Mouse (Mus musculus): ENCODE results near the gene Aqp9. TPM values are rescaled to one million over a fixed set of nuclear protein-coding genes. Genes with fewer than 3 reads are reported as not detected.

Aqp9 gene
- polyA plus RNA-seq, 1 experiment from 2014 or later = 0.18 TPM

DNA sequence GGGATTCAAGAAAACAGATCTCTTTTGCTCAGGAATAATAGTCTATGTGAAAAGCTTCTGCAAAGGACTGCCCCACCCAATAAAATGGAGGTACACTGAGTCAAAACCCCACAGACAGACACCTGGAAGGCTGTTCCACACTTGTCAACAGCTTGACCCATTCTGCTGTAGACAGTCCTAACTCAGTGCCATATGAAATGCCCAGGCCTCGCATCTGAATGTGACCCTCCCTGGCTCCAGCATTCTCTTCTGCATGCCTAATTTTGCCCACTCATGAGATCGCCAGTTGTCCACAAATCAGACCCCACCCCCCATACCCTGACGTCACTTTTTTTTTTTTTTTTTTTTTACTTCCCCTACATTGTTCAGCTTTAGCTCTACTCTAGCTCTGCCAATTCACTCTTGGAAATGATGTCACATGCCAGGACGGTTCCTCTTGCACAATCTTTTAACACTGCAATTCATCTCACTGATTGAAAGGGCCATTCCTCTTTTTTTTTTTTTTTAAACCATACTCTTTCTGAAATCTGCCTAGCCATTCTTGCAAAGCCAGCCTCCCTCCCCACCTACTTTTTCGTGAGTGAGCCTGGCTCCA is 1.5 kb downstream of the Aqp9 start:
- H3K4me2 ChIP-seq = no peak overlapping the region
- no peaks in the 10 kb centered on the region for H3K36me3 ChIP-seq
- no peak overlapping the region for H3K9ac ChIP-seq
- H3K4me3 ChIP-seq = no peak overlapping the region
- H3K9me3 ChIP-seq (replicated peaks) = no peaks in the 10 kb centered on the region
- no peaks in the 10 kb centered on the region for H3K27me3 ChIP-seq (replicated peaks)
- H3K4me1 ChIP-seq (replicated peaks) = peaks cover 7% of the 10 kb centered on the region
- 58% methylated on average over 5 of the region's 5 CpGs for WGBS
- no peak; the same call in 1 of the 2 replicates for ATAC-seq (ENCODE audit: insufficient number of reproducible peaks, low FRiP score)
- no peak overlapping the region for H3K27ac ChIP-seq (ENCODE audit: poor library complexity, severe bottlenecking)

DNA sequence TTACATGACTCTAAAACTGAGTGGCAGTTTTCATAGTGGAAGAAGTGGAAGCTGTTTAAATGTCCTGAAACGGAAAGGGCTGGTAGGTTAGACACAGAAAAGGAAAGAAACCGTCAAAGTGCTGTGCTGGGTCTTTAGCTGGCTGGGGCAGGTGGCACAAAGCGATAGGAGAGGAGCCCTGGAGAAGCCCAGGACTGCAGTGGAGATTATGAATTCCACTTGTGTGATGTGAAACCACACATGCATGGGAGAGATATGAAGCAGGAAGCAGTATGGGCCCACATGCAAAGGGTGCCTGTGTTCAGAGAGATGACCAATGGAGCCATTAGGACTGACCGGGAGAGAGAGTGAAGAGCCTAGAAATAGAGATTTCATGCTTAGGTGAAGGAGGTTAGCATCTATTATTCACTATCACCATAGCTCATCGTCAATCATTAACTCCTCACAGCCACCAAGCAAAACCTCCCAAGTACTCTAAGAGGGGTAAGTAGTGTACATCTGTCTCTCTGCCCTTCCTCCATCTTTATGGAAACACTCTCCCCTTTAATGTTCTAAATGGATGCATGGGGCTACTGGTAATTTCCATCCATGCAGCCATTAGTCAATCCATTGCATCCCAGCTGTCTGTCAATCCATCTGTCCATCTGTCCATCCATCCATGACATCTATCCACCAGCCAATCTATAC is 2.3 kb downstream of the Aqp9 start:
- ATAC-seq (ENCODE audit: insufficient number of reproducible peaks, low FRiP score) = peak; percentile 63; the same call in 1 of the 2 replicates
- Histone ChIP-seq H3K27ac (ENCODE audit: poor library complexity, severe bottlenecking) (no peak overlapping the region), H3K4me2 (no peak overlapping the region), H3K36me3 (no peaks in the 10 kb centered on the region), H3K27me3 (replicated peaks) (no peaks in the 10 kb centered on the region), H3K9me3 (replicated peaks) (no peaks in the 10 kb centered on the region), H3K9ac (no peak overlapping the region), H3K4me1 (replicated peaks) (peaks cover 7% of the 10 kb centered on the region), H3K4me3 (no peak overlapping the region)
- WGBS = 69% methylated on average over 5 of the region's 5 CpGs

DNA sequence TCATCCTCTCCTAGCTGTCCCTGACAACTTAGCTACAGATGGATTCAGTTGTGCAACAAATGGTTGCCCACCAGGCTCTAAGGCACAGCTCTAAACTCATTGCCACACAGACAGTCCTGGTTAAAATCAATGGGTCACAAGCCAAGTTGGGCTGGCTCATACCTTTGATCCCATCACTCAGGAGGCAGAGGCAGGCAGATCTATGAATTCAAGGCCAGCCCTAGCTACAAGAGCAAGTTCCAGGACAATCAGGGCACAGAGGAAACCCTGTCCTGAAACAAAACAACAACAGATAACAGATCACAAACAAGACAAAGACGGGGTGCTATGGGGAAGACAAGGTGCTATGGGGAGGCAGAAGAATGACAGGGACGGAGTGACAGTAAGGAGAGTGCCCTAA is 3.0 kb downstream of the Aqp9 start:
- Histone ChIP-seq H3K4me3 (no peak overlapping the region), H3K36me3 (no peaks in the 10 kb centered on the region), H3K9me3 (replicated peaks) (no peaks in the 10 kb centered on the region), H3K27ac (ENCODE audit: poor library complexity, severe bottlenecking) (no peak overlapping the region), H3K9ac (no peak overlapping the region), H3K4me1 (replicated peaks) (peaks cover 7% of the 10 kb centered on the region), H3K4me2 (no peak overlapping the region), H3K27me3 (replicated peaks) (no peaks in the 10 kb centered on the region)
- 73% methylated on average over 2 of the region's 2 CpGs for WGBS
- no peak for ATAC-seq (ENCODE audit: insufficient number of reproducible peaks, low FRiP score)

DNA sequence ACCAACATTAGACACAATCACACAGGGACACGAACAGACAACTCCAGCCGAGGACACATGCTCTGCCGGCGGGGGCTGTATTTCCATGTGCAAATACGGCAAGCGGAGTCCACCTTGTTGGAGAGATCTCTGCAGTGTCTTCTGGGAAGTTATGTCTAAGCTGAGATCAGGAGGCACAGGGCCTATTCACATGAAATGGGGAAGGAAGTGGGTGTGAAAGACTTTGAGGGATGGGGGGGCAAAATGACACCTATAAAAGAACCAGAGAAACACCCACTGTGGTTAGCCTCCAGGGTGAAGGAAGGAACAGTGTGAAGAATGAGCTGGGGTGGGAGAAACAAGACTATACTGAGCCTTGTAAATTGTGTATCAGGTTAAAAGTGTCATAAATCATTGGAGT is 3.4 kb downstream of the Aqp9 start:
- Histone ChIP-seq H3K27ac (ENCODE audit: poor library complexity, severe bottlenecking) (no peak overlapping the region), H3K36me3 (no peaks in the 10 kb centered on the region), H3K4me1 (replicated peaks) (peaks cover 7% of the 10 kb centered on the region), H3K4me2 (no peak overlapping the region), H3K27me3 (replicated peaks) (no peaks in the 10 kb centered on the region), H3K4me3 (no peak overlapping the region), H3K9me3 (replicated peaks) (no peaks in the 10 kb centered on the region), H3K9ac (no peak overlapping the region)
- no peak for ATAC-seq (ENCODE audit: insufficient number of reproducible peaks, low FRiP score)
- 81% methylated on average over 6 of the region's 6 CpGs for WGBS

DNA sequence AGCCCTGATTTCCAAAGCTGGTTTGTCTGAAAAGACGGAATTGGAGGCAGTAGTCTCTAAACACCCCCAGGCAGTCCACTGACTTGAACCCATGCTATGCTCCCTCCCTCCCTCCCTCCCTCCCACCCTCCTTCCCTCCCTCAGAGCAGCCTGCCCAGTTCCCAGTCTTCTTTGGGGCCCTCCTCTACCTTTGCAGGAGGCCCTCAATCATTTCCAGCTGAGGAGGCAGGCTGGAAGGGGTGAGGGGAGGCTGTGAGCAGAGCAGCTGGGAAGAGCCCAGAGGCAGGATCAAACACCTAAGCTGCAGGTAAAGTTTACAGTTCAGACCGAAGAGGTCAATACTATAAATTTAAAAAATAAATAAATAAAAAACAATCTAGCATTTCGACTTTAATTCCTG is 4.1 kb downstream of the Aqp9 start:
- Histone ChIP-seq H3K9me3 (replicated peaks) (no peaks in the 10 kb centered on the region), H3K27me3 (replicated peaks) (no peaks in the 10 kb centered on the region), H3K36me3 (no peaks in the 10 kb centered on the region), H3K4me1 (replicated peaks) (peaks cover 7% of the 10 kb centered on the region), H3K9ac (no peak overlapping the region), H3K4me3 (no peak overlapping the region), H3K4me2 (no peak overlapping the region), H3K27ac (ENCODE audit: poor library complexity, severe bottlenecking) (no peak overlapping the region)
- ATAC-seq (ENCODE audit: insufficient number of reproducible peaks, low FRiP score) = no peak
- WGBS = 74% methylated on average over 3 of the region's 3 CpGs

DNA sequence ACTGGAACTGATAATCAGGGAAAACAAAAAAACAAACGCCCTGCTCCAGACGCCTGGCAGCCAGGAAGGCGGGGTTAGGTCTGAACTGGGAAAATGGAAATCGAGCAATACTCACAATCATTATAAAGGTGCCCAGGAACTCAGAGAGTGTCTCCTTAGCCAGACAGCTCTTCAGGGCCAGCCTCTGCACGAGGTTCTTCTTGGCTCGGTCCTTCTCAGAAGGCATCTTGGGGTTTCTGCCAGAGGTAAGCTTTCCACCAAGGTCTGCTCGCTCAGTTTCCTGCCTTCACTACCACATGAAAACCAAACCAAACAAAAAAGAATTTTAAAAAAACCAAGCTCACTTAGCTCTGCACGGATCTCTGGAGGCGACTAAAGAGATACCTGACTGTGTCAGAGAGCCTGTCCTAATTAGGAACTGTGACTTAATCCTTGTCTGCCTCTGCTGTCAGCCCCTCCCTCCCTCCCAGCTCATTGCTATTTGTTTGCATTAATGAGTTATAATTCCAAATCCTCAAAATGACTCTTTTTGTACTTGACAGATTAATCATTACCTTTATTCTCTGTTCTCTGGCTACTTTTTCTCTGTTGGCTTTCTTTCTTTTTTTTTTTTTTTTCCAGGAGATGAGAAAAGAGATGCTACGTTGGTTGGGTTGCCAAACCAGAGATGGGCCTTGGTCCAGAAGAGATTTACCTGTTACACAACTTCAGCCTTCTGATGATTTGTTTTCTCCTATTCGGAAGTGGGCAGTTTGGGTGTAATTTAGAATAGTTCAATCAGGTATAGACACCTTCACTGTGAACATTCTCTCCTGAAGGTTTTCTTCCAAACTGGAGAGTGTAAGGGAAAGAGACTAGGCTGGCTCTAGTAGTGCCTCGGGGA is 5.4 kb downstream of the Aqp9 start:
- H3K4me1 ChIP-seq (replicated peaks) = no peaks in the 10 kb centered on the region
- H3K36me3 ChIP-seq = no peaks in the 10 kb centered on the region
- H3K4me3 ChIP-seq = no peak overlapping the region
- H3K27me3 ChIP-seq (replicated peaks) = no peaks in the 10 kb centered on the region
- WGBS = 54% methylated on average over 12 of the region's 12 CpGs
- ATAC-seq (ENCODE audit: insufficient number of reproducible peaks, low FRiP score) = no peak
- H3K9me3 ChIP-seq (replicated peaks) = no peaks in the 10 kb centered on the region
- no peak overlapping the region for H3K9ac ChIP-seq
- H3K4me2 ChIP-seq = no peak overlapping the region
- no peak overlapping the region for H3K27ac ChIP-seq (ENCODE audit: poor library complexity, severe bottlenecking)

DNA sequence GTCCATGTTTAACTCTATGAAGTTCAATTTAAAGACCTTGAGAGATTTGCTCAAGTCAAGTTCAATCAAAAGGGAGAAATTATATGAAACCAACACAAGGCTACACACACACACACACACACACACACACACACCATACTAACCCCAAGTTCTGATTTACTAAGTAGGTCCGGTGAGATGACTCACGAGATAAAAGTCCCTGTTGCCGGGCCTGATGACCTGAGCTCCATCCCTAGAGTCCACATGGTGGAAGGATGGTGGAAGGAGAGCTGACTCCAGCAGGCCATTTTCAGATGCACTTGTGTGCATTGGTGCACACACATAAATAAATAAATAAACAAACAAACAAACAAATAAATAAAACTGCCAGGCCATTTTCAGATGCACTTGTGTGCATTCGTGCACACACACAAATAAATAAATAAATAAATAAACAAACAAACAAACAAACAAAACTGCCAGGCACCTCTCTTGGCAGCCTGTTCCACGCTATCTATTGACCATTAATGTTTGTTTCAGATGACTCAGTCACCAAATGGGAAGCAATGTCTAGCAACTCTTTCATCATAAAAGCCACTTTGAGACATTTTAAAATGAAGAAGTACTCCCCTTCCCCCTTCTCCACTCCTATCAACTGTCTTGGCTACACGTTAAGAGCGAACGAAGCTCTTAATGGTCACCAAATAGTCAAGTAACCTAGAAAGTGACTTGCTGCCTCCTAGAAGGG is 6.2 kb downstream of the Aqp9 start:
- H3K36me3 ChIP-seq = no peaks in the 10 kb centered on the region
- no peak overlapping the region for H3K4me2 ChIP-seq
- H3K27me3 ChIP-seq (replicated peaks) = no peaks in the 10 kb centered on the region
- H3K9me3 ChIP-seq (replicated peaks) = no peaks in the 10 kb centered on the region
- WGBS = 73% methylated on average over 8 of the region's 8 CpGs
- ATAC-seq (ENCODE audit: insufficient number of reproducible peaks, low FRiP score) = no peak
- no peak overlapping the region for H3K4me3 ChIP-seq
- H3K4me1 ChIP-seq (replicated peaks) = no peaks in the 10 kb centered on the region
- no peak overlapping the region for H3K27ac ChIP-seq (ENCODE audit: poor library complexity, severe bottlenecking)
- H3K9ac ChIP-seq = no peak overlapping the region

DNA sequence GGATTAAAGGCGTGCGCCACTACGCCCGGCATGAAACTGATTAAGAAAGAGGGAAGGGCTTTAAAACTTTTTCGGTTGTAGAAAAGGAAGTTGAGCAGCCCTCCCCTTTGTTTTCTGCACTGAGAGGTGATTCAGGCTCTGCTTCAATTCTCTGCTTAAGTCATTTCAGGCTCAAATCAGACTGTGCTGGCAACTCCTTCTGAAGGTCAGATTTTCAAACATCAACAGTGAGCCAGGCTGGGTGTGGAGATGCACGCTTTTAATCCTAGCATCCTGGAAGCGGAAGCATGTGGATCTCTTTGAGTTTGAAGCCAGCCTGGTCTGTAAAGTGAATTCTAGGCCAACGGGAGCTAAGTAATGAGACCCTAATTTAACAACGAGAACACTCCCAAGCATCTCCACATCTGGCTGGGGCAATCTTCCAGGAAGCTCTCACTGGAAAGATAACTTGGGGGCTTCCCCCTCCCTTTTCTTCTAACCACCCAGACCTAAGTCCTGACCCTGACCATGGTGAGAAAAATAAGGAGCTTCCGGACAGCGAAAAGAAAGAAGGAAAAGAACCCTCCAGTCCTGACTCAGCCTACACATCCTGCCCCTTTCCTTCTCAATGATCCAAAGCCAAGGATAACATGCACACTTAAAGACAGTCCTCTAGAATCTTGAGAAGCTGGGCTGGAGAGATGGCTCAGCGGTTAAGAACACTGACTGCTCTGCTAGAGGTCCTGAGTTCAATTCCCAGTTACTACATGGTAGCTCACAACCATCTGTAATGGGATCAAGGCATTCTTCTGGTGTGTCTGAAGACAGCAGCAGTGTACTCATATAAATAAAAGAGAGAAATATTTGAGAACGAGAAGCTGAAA is 7.4 kb downstream of the Aqp9 start:
- no peak for ATAC-seq (ENCODE audit: insufficient number of reproducible peaks, low FRiP score)
- H3K4me3 ChIP-seq = no peak overlapping the region
- no peak overlapping the region for H3K4me2 ChIP-seq
- H3K27me3 ChIP-seq (replicated peaks) = no peaks in the 10 kb centered on the region
- 79% methylated on average over 13 of the region's 13 CpGs for WGBS
- no peaks in the 10 kb centered on the region for H3K36me3 ChIP-seq
- H3K9ac ChIP-seq = no peak overlapping the region
- no peak overlapping the region for H3K27ac ChIP-seq (ENCODE audit: poor library complexity, severe bottlenecking)
- no peaks in the 10 kb centered on the region for H3K9me3 ChIP-seq (replicated peaks)
- 0 out of 2 replicates have a peak, but pooled peaks cover 6% of the 10 kb centered on the region for H3K4me1 ChIP-seq (replicated peaks)

DNA sequence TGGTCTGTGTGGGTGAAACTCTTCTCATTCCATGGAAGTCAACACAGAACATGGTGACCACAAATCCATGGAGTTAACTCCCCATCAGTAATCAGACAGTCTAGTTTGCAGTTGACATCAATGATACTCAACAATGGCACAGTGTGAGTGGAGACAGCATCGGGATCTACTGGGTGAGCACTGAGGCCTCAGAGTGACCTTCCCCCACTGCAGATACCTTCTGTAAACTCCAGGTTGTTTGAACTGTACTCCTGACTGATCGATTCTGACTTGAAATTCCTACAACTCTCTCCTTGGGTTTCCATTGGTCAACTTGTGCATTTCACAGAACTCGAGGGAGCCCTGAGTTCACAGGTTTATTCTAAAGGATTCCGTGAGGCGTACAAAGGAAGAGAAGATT is 8.8 kb downstream of the Aqp9 start:
- Histone ChIP-seq H3K4me3 (no peak overlapping the region), H3K9me3 (replicated peaks) (no peaks in the 10 kb centered on the region), H3K27ac (ENCODE audit: poor library complexity, severe bottlenecking) (no peak overlapping the region), H3K4me2 (no peak overlapping the region), H3K27me3 (replicated peaks) (no peaks in the 10 kb centered on the region), H3K4me1 (replicated peaks) (0 out of 2 replicates have a peak, but pooled peaks cover 6% of the 10 kb centered on the region), H3K9ac (no peak overlapping the region), H3K36me3 (no peaks in the 10 kb centered on the region)
- 91% methylated on average over 5 of the region's 5 CpGs for WGBS
- ATAC-seq (ENCODE audit: insufficient number of reproducible peaks, low FRiP score) = no peak

DNA sequence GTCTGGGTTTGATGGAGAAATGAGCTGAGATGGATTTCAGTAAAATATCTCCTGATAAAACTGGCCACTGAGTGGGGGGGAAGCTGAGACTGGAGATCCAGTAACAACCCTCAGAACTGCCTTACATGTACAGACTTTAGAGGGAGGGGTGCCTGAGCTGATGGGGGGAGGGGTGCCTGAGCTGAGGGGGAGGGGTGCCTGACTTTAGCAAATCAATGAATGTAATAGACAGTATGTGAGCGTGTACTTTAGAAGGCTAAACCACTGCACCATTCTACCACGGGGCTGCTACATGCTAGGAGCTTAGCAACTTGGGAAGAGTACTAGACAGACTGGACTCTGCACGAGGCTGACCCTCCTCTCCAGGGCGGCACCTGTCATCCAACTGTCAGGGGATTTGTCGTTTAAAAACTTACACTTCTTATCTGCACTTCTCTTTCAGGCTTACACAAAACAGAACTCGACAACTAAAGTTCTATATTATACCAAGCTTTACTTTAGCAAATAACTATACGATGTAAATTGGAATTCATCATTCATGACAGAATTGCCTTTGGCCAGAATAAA is 9.3 kb downstream of the Aqp9 start:
- Histone ChIP-seq H3K4me3 (no peak overlapping the region), H3K9ac (no peak overlapping the region), H3K27me3 (replicated peaks) (no peaks in the 10 kb centered on the region), H3K27ac (ENCODE audit: poor library complexity, severe bottlenecking) (no peak overlapping the region), H3K4me2 (no peak overlapping the region), H3K36me3 (no peaks in the 10 kb centered on the region), H3K4me1 (replicated peaks) (0 out of 2 replicates have a peak, but pooled peaks cover 6% of the 10 kb centered on the region), H3K9me3 (replicated peaks) (no peaks in the 10 kb centered on the region)
- no peak for ATAC-seq (ENCODE audit: insufficient number of reproducible peaks, low FRiP score)
- WGBS = 63% methylated on average over 7 of the region's 7 CpGs

All from heart, embryonic 12.5 days (tissue).